ENCODE assay signal across 8 mouse cellular contexts in genomic region chr9:106368831-106369501, GRCm38 (mm10). TPM values are rescaled to one million over a fixed set of nuclear protein-coding genes. Genes with fewer than 3 reads are reported as not detected.
DNase-seq lines count a peak whose midpoint lies in the region; ATAC-seq and TF ChIP-seq lines count a peak whose summit lies in the region.

No protein-coding gene starts in this region.

- peak; percentile 16; the same call in 1 of the 2 replicates for ATAC-seq in heart, embryonic 14.5 days (ENCODE audit: insufficient number of reproducible peaks, insufficient read depth, low FRiP score, low read depth)

- H3K36me3 ChIP-seq in C2C12 (ENCODE audit: control insufficient read depth, insufficient read depth), result peaks cover 16% of the 10 kb centered on the region
- H3K36me3 ChIP-seq in heart, embryonic 14.5 days (ENCODE audit: control insufficient read depth, insufficient read depth, low read length), result peaks cover 32% of the 10 kb centered on the region
- H3K36me3 ChIP-seq in megakaryocyte, embryonic 14.5 days (replicated peaks; ENCODE audit: low read length), result peaks cover 22% of the 10 kb centered on the region

- H3K9ac ChIP-seq in heart, embryonic 14.5 days (ENCODE audit: low read length), result peak overlapping the region; percentile 96

- peak overlapping the region; percentile 85 for H3K4me2 ChIP-seq in heart, embryonic 14.5 days (ENCODE audit: low read length)

- no peaks in the 10 kb centered on the region for H3K9me3 ChIP-seq in heart, embryonic 14.5 days (ENCODE audit: control insufficient read depth, low read length)
- H3K9me3 ChIP-seq in megakaryocyte, embryonic 14.5 days, result no peaks in the 10 kb centered on the region

- under 1% methylated on average over 70 of the region's 72 CpGs for WGBS in heart, embryonic 14.5 days

- H3ac ChIP-seq in C2C12 (ENCODE audit: control insufficient read depth, insufficient read length, low read depth), result peak overlapping the region; percentile 89

- no peaks in the 10 kb centered on the region for H3K27me3 ChIP-seq in C2C12 (ENCODE audit: control insufficient read depth, insufficient read depth, insufficient read length)
- H3K27me3 ChIP-seq in heart, embryonic 14.5 days (ENCODE audit: control insufficient read depth, insufficient read depth, low read length), result no peaks in the 10 kb centered on the region
- H3K27me3 ChIP-seq in megakaryocyte, embryonic 14.5 days (replicated peaks), result peaks cover 62% of the 10 kb centered on the region

- peak; percentile 53 for TF ChIP-seq CTCF in C2C12 (IDR thresholded peaks at IDR 0.05; ENCODE audit: control insufficient read depth, insufficient read depth, insufficient read length)
- no peak for TF ChIP-seq CTCF in cortical plate, adult 2 months (IDR thresholded peaks at IDR 0.05; ENCODE audit: extremely low read depth, insufficient read depth, low read length)

- H3K4me1 ChIP-seq in cortical plate, adult 2 months (ENCODE audit: control insufficient read depth, insufficient read depth, low read length), result peaks cover 6% of the 10 kb centered on the region
- H3K4me1 ChIP-seq in heart, embryonic 14.5 days (ENCODE audit: control insufficient read depth in 2 of 2, insufficient read depth in 2 of 2, low read length in 2 of 2), result peaks cover 25 to 34% of the 10 kb centered on the region in 2 experiments
- peaks cover 84% of the 10 kb centered on the region for H3K4me1 ChIP-seq in megakaryocyte, embryonic 14.5 days

- peaks cover 51% of the 10 kb centered on the region for H3K79me2 ChIP-seq in C2C12 (ENCODE audit: control insufficient read depth, insufficient read depth)

- H3K79me3 ChIP-seq in C2C12 (ENCODE audit: low read depth), result peaks cover 29% of the 10 kb centered on the region

- peak; percentile 82 for DNase-seq in NIH3T3 (ENCODE audit: low read depth)
- DNase-seq in kidney, postnatal 4 days, result peak; percentile 72 to 86
- DNase-seq in spleen, adult 18-20 months, result peak; percentile 46 to 61
- no peak for DNase-seq in ovary, postnatal 10 days (ENCODE audit: low spot score)

- peak overlapping the region; percentile 98 for H3K27ac ChIP-seq in cortical plate, adult 2 months (ENCODE audit: insufficient read depth, low read length)
- peak overlapping the region; percentile 84 to 93 for H3K27ac ChIP-seq in heart, embryonic 14.5 days (replicated peaks in 1 of 2; ENCODE audit: control insufficient read depth in 1 of 2, insufficient read depth in 1 of 2, low read depth in 2 of 2, low read length in 2 of 2)

- H3K4me3 ChIP-seq in C2C12 (ENCODE audit: insufficient read depth, poor library complexity, severe bottlenecking), result peak overlapping the region; percentile 60
- H3K4me3 ChIP-seq in cortical plate, adult 2 months (ENCODE audit: insufficient read depth, low read length), result peak overlapping the region; percentile 99
- peak overlapping the region; percentile 73 to 89 for H3K4me3 ChIP-seq in heart, embryonic 14.5 days (ENCODE audit: control insufficient read depth in 1 of 2, insufficient read depth in 1 of 2, low read depth in 1 of 2, low read length in 2 of 2)
- H3K4me3 ChIP-seq in megakaryocyte, embryonic 14.5 days (replicated peaks), result peak overlapping the region; percentile 92

- TF ChIP-seq POLR2A in cortical plate, adult 2 months (IDR thresholded peaks at IDR 0.05; ENCODE audit: extremely low read depth, insufficient read depth, low read length), result no peak

TF ChIP-seq in C2C12, 6 proteins besides CTCF, POLR2A, EP300 and RAD21:
- TF ChIP-seq CEBPB (IDR thresholded peaks at IDR 0.05; ENCODE audit: low read depth) (no peak), FOSL1 (IDR thresholded peaks at IDR 0.05; ENCODE audit: insufficient read depth, low read length, poor library complexity, severe bottlenecking) (no peak), MAX (IDR thresholded peaks at IDR 0.05) (no peak), MYOG (IDR thresholded peaks at IDR 0.05; ENCODE audit: control insufficient read depth, extremely low read depth, insufficient read length) (no peak), USF1 (IDR thresholded peaks at IDR 0.05; ENCODE audit: low read depth) (no peak), MYOD1 (IDR thresholded peaks at IDR 0.05; ENCODE audit: control insufficient read depth, insufficient read length, low read depth) (no peak)

RNA-seq across cellular contexts. Expression of gene Dusp7, which starts 0.5 kb away (rescaled TPM):
- polyA plus RNA-seq in C2C12 (2012; fragmentation: generic; extraction: Trizol), result 11.0 TPM
- polyA plus RNA-seq in cortical plate, adult 2 months (2012; rRNA removed), result 128 and 130 TPM in 2 replicates
- polyA plus RNA-seq in heart, embryonic 14.5 days (2014; fragmentation: Nextera tagmentation; extraction: Ambion mirVana), result 16.4 and 19.8 TPM in 2 replicates
- 6.2 and 7.5 TPM in 2 replicates for polyA plus RNA-seq in megakaryocyte, embryonic 14.5 days (2012; ENCODE audit: insufficient read depth, low replicate concordance)
